Mouse (Mus musculus) midbrain, embryonic 12.5 days (tissue): ENCODE measurements around the gene Capn12. TPM values are rescaled to one million over a fixed set of nuclear protein-coding genes. Genes with fewer than 3 reads are reported as not detected.

ENCODE experiments used
- ATAC-seq: fragments of 200-750 bp; cut with Nextera tagmentation; 2 replicates; pipeline ENCODE4 v1.8.0; 2017; ENCODE audit warnings: low read depth, moderate TSS enrichment, moderate library complexity; ENCODE audit not compliant: low FRiP score
- H3K27ac ChIP-seq: fragments of 300-500 bp; sonication (generic); replicated peaks from 2 replicates; pipeline ENCODE4 v1.5.1; 2016; ENCODE audit warnings: mild to moderate bottlenecking
- H3K27me3 ChIP-seq: fragments of 300-500 bp; sonication (generic); 2 replicates; pipeline ENCODE4 v1.6.1; 2016; ENCODE audit warnings: mild to moderate bottlenecking
- H3K36me3 ChIP-seq: fragments of 300-500 bp; sonication (generic); 2 replicates; pipeline ENCODE4 v1.6.1; 2016
- H3K4me1 ChIP-seq: fragments of 300-500 bp; sonication (generic); 2 replicates; pipeline ENCODE4 v1.6.1; 2016
- H3K4me2 ChIP-seq: fragments of 300-500 bp; sonication (generic); replicated peaks from 2 replicates; pipeline ENCODE4 v1.6.1; 2016; ENCODE audit warnings: mild to moderate bottlenecking, moderate library complexity
- H3K4me3 ChIP-seq: fragments of 300-500 bp; sonication (generic); 2 replicates; pipeline ENCODE4 v1.5.1; 2016; ENCODE audit warnings: mild to moderate bottlenecking
- H3K9ac ChIP-seq: fragments of 300-500 bp; sonication (generic); replicated peaks from 2 replicates; pipeline ENCODE4 v1.6.1; 2016; ENCODE audit warnings: mild to moderate bottlenecking, moderate library complexity
- H3K9me3 ChIP-seq: fragments of 300-500 bp; sonication (generic); 2 replicates; pipeline ENCODE4 v1.6.1; 2016; ENCODE audit warnings: mild to moderate bottlenecking
- WGBS: fragments of 180-500 bp; shearing (Covaris S2); methylation state at CpG from one replicate; pipeline ENCODE4 v1.1.7; 2016; 5-methylcytosine and 5-hydroxymethylcytosine counted together
- polyA plus RNA-seq: library from polyadenylated mRNA; unstranded; fragments of >200 nt; fragmentation: Nextera tagmentation; extraction: Ambion mirVana; gene quantifications from 2 replicates; pipeline ENCODE4 v1.2.1, GENCODE M21; 2016

The Capn12 gene
- polyA plus RNA-seq, 1 experiment from 2014 or later, result 0.20 TPM

- no peak overlapping the region for H3K9ac ChIP-seq
- WGBS, result 91% methylated on average over 3 of the region's 3 CpGs
- no peaks in the 10 kb centered on the region for H3K9me3 ChIP-seq
- no peaks in the 10 kb centered on the region for H3K27me3 ChIP-seq
- H3K27ac ChIP-seq, result 0 out of 2 replicates have a peak overlapping the region, but pooled peaks have one; percentile 70
- H3K4me2 ChIP-seq, result no peak overlapping the region
- peaks cover 5% of the 10 kb centered on the region; the same call in 1 of the 2 replicates for H3K36me3 ChIP-seq
- no peak overlapping the region for H3K4me3 ChIP-seq
- peaks cover 62% of the 10 kb centered on the region for H3K4me1 ChIP-seq
- ATAC-seq, result no peak
These were observed 43.6 kb downstream of the Capn12 start for GRCm38 (mm10) chr7:28924802-28925201.

- Histone ChIP-seq H3K9me3 (no peaks in the 10 kb centered on the region), H3K27ac (0 out of 2 replicates have a peak overlapping the region, but pooled peaks have one; percentile 6), H3K27me3 (no peaks in the 10 kb centered on the region), H3K4me2 (no peak overlapping the region), H3K4me3 (no peak overlapping the region), H3K4me1 (peaks cover 61% of the 10 kb centered on the region), H3K36me3 (peaks cover 5% of the 10 kb centered on the region; the same call in 1 of the 2 replicates), H3K9ac (no peak overlapping the region)
- WGBS, result 64% methylated on average over 9 of the region's 9 CpGs
- no peak for ATAC-seq
These were observed 44.1 kb downstream of the Capn12 start for GRCm38 (mm10) chr7:28925317-28925716.

- ATAC-seq, result no peak
- Histone ChIP-seq H3K27me3 (no peaks in the 10 kb centered on the region), H3K36me3 (peaks cover 3% of the 10 kb centered on the region; the same call in 1 of the 2 replicates), H3K9ac (no peak overlapping the region), H3K4me2 (no peak overlapping the region), H3K27ac (no peak overlapping the region), H3K4me3 (no peak overlapping the region), H3K4me1 (peaks cover 60% of the 10 kb centered on the region), H3K9me3 (no peaks in the 10 kb centered on the region)
- 66% methylated on average over 2 of the region's 2 CpGs for WGBS
These were observed 45.0 kb downstream of the Capn12 start for GRCm38 (mm10) chr7:28926172-28926571.

- Histone ChIP-seq H3K9ac (no peak overlapping the region), H3K27ac (no peak overlapping the region), H3K4me2 (no peak overlapping the region), H3K4me1 (peaks cover 34% of the 10 kb centered on the region), H3K27me3 (no peaks in the 10 kb centered on the region), H3K9me3 (no peaks in the 10 kb centered on the region), H3K36me3 (peaks cover 6% of the 10 kb centered on the region; the same call in 1 of the 2 replicates), H3K4me3 (no peak overlapping the region)
- no peak for ATAC-seq
- 65% methylated on average over 3 of the region's 3 CpGs for WGBS
These were observed 48.2 kb downstream of the Capn12 start for GRCm38 (mm10) chr7:28929381-28929780.

- WGBS, result 57% methylated on average over 5 of the region's 5 CpGs
- Histone ChIP-seq H3K36me3 (peaks cover 6% of the 10 kb centered on the region; the same call in 1 of the 2 replicates), H3K9ac (no peak overlapping the region), H3K4me3 (no peak overlapping the region), H3K27ac (no peak overlapping the region), H3K4me2 (no peak overlapping the region), H3K4me1 (peaks cover 23% of the 10 kb centered on the region), H3K9me3 (no peaks in the 10 kb centered on the region), H3K27me3 (no peaks in the 10 kb centered on the region)
- no peak for ATAC-seq
These were observed 49.3 kb downstream of the Capn12 start for GRCm38 (mm10) chr7:28930320-28931031.

- ATAC-seq, result no peak
- Histone ChIP-seq H3K4me3 (no peak overlapping the region), H3K9me3 (no peaks in the 10 kb centered on the region), H3K4me2 (no peak overlapping the region), H3K27me3 (no peaks in the 10 kb centered on the region), H3K27ac (no peak overlapping the region), H3K4me1 (peaks cover 17% of the 10 kb centered on the region; the same call in 1 of the 2 replicates), H3K36me3 (peaks cover 6% of the 10 kb centered on the region; the same call in 1 of the 2 replicates), H3K9ac (no peak overlapping the region)
- WGBS, result 93% methylated on average over 7 of the region's 7 CpGs
These were observed 49.9 kb downstream of the Capn12 start for GRCm38 (mm10) chr7:28931032-28931694.

- H3K27ac ChIP-seq, result no peak overlapping the region
- H3K4me3 ChIP-seq, result no peak overlapping the region
- 90% methylated on average over 4 of the region's 4 CpGs for WGBS
- H3K9me3 ChIP-seq, result no peaks in the 10 kb centered on the region
- H3K27me3 ChIP-seq, result no peaks in the 10 kb centered on the region
- no peak overlapping the region for H3K9ac ChIP-seq
- ATAC-seq, result no peak
- H3K4me2 ChIP-seq, result no peak overlapping the region
- peaks cover 6% of the 10 kb centered on the region; the same call in 1 of the 2 replicates for H3K36me3 ChIP-seq
- peaks cover 17% of the 10 kb centered on the region; the same call in 1 of the 2 replicates for H3K4me1 ChIP-seq
These were observed 50.4 kb downstream of the Capn12 start for GRCm38 (mm10) chr7:28931695-28932039.

- H3K27me3 ChIP-seq, result no peaks in the 10 kb centered on the region
- H3K36me3 ChIP-seq, result peaks cover 6% of the 10 kb centered on the region; the same call in 1 of the 2 replicates
- H3K4me3 ChIP-seq, result no peak overlapping the region
- H3K9ac ChIP-seq, result no peak overlapping the region
- peaks cover 24% of the 10 kb centered on the region; the same call in 1 of the 2 replicates for H3K4me1 ChIP-seq
- no peak for ATAC-seq
- H3K9me3 ChIP-seq, result no peaks in the 10 kb centered on the region
- H3K27ac ChIP-seq, result no peak overlapping the region
- H3K4me2 ChIP-seq, result no peak overlapping the region
- whole genome bisulfite sequencing, result 82% methylated on average over 6 of the region's 6 CpGs
These were observed 51.3 kb downstream of the Capn12 start for GRCm38 (mm10) chr7:28932421-28933041.

- Histone ChIP-seq H3K9me3 (no peaks in the 10 kb centered on the region), H3K27ac (no peak overlapping the region), H3K4me3 (no peak overlapping the region), H3K4me2 (no peak overlapping the region), H3K4me1 (peaks cover 26% of the 10 kb centered on the region), H3K9ac (no peak overlapping the region), H3K36me3 (peaks cover 6% of the 10 kb centered on the region; the same call in 1 of the 2 replicates), H3K27me3 (no peaks in the 10 kb centered on the region)
- no peak for ATAC-seq
- 95% methylated on average over 2 of the region's 2 CpGs for WGBS
These were observed 52.6 kb downstream of the Capn12 start for GRCm38 (mm10) chr7:28933825-28934224.

- Histone ChIP-seq H3K4me3 (no peak overlapping the region), H3K27me3 (no peaks in the 10 kb centered on the region), H3K9ac (no peak overlapping the region), H3K4me2 (no peak overlapping the region), H3K27ac (peak overlapping the region; percentile 21; the same call in 1 of the 2 replicates), H3K9me3 (no peaks in the 10 kb centered on the region), H3K36me3 (peaks cover 6% of the 10 kb centered on the region; the same call in 1 of the 2 replicates), H3K4me1 (peaks cover 19% of the 10 kb centered on the region)
- WGBS, result 70% methylated on average over 4 of the region's 4 CpGs
- no peak for ATAC-seq
These were observed 55.6 kb downstream of the Capn12 start for GRCm38 (mm10) chr7:28936787-28937186.

GRCm38 (mm10) chr7:28938654-28939053, 57.4 kb downstream of the Capn12 start:
- Histone ChIP-seq H3K9ac (no peak overlapping the region), H3K9me3 (no peaks in the 10 kb centered on the region), H3K27ac (no peak overlapping the region), H3K4me1 (peaks cover 19% of the 10 kb centered on the region), H3K27me3 (no peaks in the 10 kb centered on the region), H3K4me2 (no peak overlapping the region), H3K4me3 (no peak overlapping the region), H3K36me3 (peaks cover 9% of the 10 kb centered on the region; the same call in 1 of the 2 replicates)
- no peak for ATAC-seq
- WGBS, result 62% methylated on average over 4 of the region's 4 CpGs
